Comparison of ENCODE assay signal across 15 mouse cellular contexts in the genomic region with DNA sequence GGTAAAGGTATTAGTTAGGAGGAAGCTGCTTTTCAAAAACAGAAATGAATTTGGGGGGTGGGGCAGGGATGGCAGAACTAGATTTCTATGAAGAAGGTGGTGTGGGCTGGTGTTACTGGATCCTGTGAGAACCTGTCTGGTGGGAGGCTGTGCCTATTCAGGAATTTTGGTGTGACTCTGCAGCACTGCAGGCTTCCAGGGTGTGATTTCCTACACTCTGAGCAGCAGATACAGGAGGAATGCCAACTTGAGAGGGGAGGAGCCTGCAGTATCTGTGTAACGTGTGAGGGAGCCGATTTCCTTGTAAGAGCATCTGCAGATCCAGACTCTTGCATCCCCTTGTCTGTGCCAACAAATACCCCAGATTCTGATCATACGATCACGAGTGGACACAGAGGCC.
DNase-seq lines count a peak whose midpoint lies in the region; ATAC-seq lines count a peak whose summit lies in the region.
"Had no signal": no experiment of that assay in that cellular context is flagged by ENCODE, and none has a peak within 500 bp of the region (broad histone marks: within the 10 kb centered on the region; RNA-seq: fewer than 3 reads in every experiment).

No protein-coding gene starts in this region.

- WGBS in heart, embryonic 12.5 days: 19% methylated on average over 4 of the region's 4 CpGs

- peaks cover 51% of the 10 kb centered on the region for H3K4me1 ChIP-seq in heart, embryonic 12.5 days (replicated peaks)
- H3K4me1 ChIP-seq: midbrain, embryonic 13.5 days had no signal

- H3K9ac ChIP-seq in heart, embryonic 12.5 days: no peak overlapping the region
- H3K9ac ChIP-seq: embryonic facial prominence, embryonic 13.5 days; liver, embryonic 13.5 days; midbrain, embryonic 13.5 days had no signal

- H3K27me3 ChIP-seq in heart, embryonic 12.5 days (replicated peaks): no peaks in the 10 kb centered on the region
- H3K27me3 ChIP-seq: embryonic facial prominence, embryonic 13.5 days; liver, embryonic 13.5 days; midbrain, embryonic 13.5 days had no signal

- no peak for DNase-seq in heart, postnatal 36 days
- peak; percentile 81 for DNase-seq in brain, adult 2 months (ENCODE audit: low read depth, low spot score)
- DNase-seq in frontal cortex, postnatal 14 days (ENCODE audit: low spot score in 2 of 2): peak; percentile 10 to 31
- DNase-seq in left cerebral cortex, postnatal 36 days (ENCODE audit: low spot score in 2 of 2): peak; percentile 53 to 64
- DNase-seq in kidney, postnatal 10 days: no peak
- DNase-seq in gastrocnemius, postnatal 4 days (ENCODE audit: low spot score in 2 of 2): no peak
- DNase-seq in urinary bladder, adult 18-20 months (ENCODE audit: low spot score in 2 of 2): no peak
- DNase-seq: cerebellum, postnatal 10 days; liver, embryonic 13.5 days; thymus, postnatal 14 days had no signal

- intact Hi-C loops in heart, postnatal 36 days (cut with DNase I): loop anchor here (2.0 to 5.0 kb wide), 2 partner anchors 100 to 231 kb away; partner anchors contain the start of gene Gadd45g
- intact Hi-C loops in left cerebral cortex, postnatal 36 days (cut with DNase I): loop anchor here (2.0 kb wide), 1 partner anchor 231 kb away; the partner anchor contains the start of gene Gadd45g

- ATAC-seq in heart, embryonic 12.5 days (ENCODE audit: insufficient number of reproducible peaks, low FRiP score): peak; percentile 34; the same call in 1 of the 2 replicates
- ATAC-seq: midbrain, embryonic 13.5 days had no signal

- H3K4me2 ChIP-seq in heart, embryonic 12.5 days: no peak overlapping the region
- H3K4me2 ChIP-seq: embryonic facial prominence, embryonic 13.5 days; liver, embryonic 13.5 days; midbrain, embryonic 13.5 days had no signal

- H3K36me3 ChIP-seq in heart, embryonic 12.5 days: no peaks in the 10 kb centered on the region
- H3K36me3 ChIP-seq: embryonic facial prominence, embryonic 13.5 days; hindbrain, embryonic 10.5 days; liver, embryonic 13.5 days; midbrain, embryonic 13.5 days had no signal

- H3K9me3 ChIP-seq in heart, embryonic 12.5 days (replicated peaks): no peaks in the 10 kb centered on the region
- H3K9me3 ChIP-seq: embryonic facial prominence, embryonic 13.5 days; hindbrain, embryonic 10.5 days; liver, embryonic 13.5 days; midbrain, embryonic 13.5 days had no signal

- H3K4me3 ChIP-seq in heart, embryonic 12.5 days: no peak overlapping the region
- H3K4me3 ChIP-seq: embryonic facial prominence, embryonic 13.5 days; hindbrain, embryonic 10.5 days; liver, embryonic 13.5 days; midbrain, embryonic 13.5 days had no signal

- H3K27ac ChIP-seq in heart, embryonic 12.5 days (ENCODE audit: poor library complexity, severe bottlenecking): peak overlapping the region; percentile 41
- H3K27ac ChIP-seq: embryonic facial prominence, embryonic 13.5 days; hindbrain, embryonic 10.5 days; kidney, postnatal 0 days; liver, embryonic 13.5 days; midbrain, embryonic 13.5 days had no signal

Comparison
In these comparisons a context has a peak if more than half of its experiments do, and no peak if none do; other contexts are left out.
1. DNase-seq: peak in brain, adult 2 months (single experiment), frontal cortex, postnatal 14 days (2 of 2) and left cerebral cortex, postnatal 36 days (2 of 2); none in heart, postnatal 36 days (0 of 2), kidney, postnatal 10 days (single experiment), gastrocnemius, postnatal 4 days (0 of 2) and urinary bladder, adult 18-20 months (0 of 2).